Mouse (Mus musculus): ENCODE measurements at regions not wholly inside any gene's neighbourhood (a gene's known extent, or its start where the extent isn't known, plus 50 kb on each side); places are given as distances from the start of the nearest gene placed in this dataset.

DNA sequence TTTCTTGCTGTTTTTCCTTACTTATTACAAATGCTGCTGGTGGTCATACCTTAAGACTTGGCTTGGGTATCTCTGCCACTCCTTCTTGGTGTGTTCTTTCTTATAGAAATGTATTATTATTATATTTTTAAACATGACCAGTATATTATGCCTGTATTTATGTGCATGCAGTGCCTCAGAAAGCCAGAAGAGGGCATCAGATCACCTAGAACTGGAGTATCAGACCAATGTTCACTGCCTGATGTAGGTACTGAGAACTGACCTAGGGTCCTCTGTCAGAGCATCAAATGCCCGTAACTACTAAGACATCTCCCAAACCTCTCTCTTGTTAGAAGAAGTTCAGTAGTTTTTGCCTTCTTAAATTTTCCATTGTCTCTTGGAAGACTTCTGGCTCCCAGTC is 380.7 kb downstream of the Zfp619 start:
- TF ChIP-seq POLR2A (IDR thresholded peaks at IDR 0.05; ENCODE audit: insufficient read depth, low read depth, low read length) (no peak), CTCF (IDR thresholded peaks at IDR 0.05) (peak; percentile 41)

Measured in heart, adult 2 months (tissue).